Mouse (Mus musculus) heart, embryonic 14.5 days (tissue): Measurements from ENCODE around the gene Fbxo17. TPM values are rescaled to one million over a fixed set of nuclear protein-coding genes. Genes with fewer than 3 reads are reported as not detected.
"Not testable (repeated sequence)": the region's sequence is repeated elsewhere in the genome, so short reads cannot be mapped to it uniquely, and the experiment has no call there.

ENCODE experiments used
- ATAC-seq: fragments of 200-750 bp; cut with Nextera tagmentation; 2 replicates; pipeline ENCODE4 v1.8.0; 2017; ENCODE audit warnings: low read depth, moderate TSS enrichment; ENCODE audit not compliant: insufficient number of reproducible peaks, insufficient read depth, low FRiP score
- H3K27ac ChIP-seq, 2 experiments: fragments of 200-500 bp in 1 of 2; fragments of 300-500 bp in 1 of 2; sonication (generic) in 1 of 2; replicated peaks in 1 of 2; 2 replicates each; pipeline ENCODE4 v1.5.1; 2012 to 2014; ENCODE audit warnings: low read depth in 2 of 2, low read length in 2 of 2, control low read depth in 1 of 2, mild to moderate bottlenecking in 1 of 2, mixed read lengths in 1 of 2; ENCODE audit not compliant: control insufficient read depth in 1 of 2, insufficient read depth in 1 of 2
- H3K27me3 ChIP-seq: fragments of 300-500 bp; sonication (generic); 2 replicates; pipeline ENCODE4 v1.6.1; 2014; ENCODE audit warnings: mild to moderate bottlenecking, low read length, control low read depth; ENCODE audit not compliant: control insufficient read depth, insufficient read depth
- H3K36me3 ChIP-seq: fragments of 300-500 bp; sonication (generic); 2 replicates; pipeline ENCODE4 v1.6.1; 2014; ENCODE audit warnings: mild to moderate bottlenecking, control low read depth, low read length, mixed read lengths; ENCODE audit not compliant: control insufficient read depth, insufficient read depth
- H3K4me1 ChIP-seq, 2 experiments: fragments of 200-500 bp in 1 of 2; fragments of 300-500 bp in 1 of 2; sonication (generic) in 1 of 2; 2 replicates each; pipeline ENCODE4 v1.6.1; 2012 to 2014; ENCODE audit warnings: low read length in 2 of 2, control low read depth in 1 of 2, mixed read lengths in 1 of 2; ENCODE audit not compliant: control insufficient read depth in 2 of 2, insufficient read depth in 2 of 2
- H3K4me2 ChIP-seq: fragments of 300-500 bp; sonication (generic); 2 replicates; pipeline ENCODE4 v1.6.1; 2014; ENCODE audit warnings: mild to moderate bottlenecking, low read length
- H3K4me3 ChIP-seq, 2 experiments: fragments of 200-500 bp in 1 of 2; fragments of 300-500 bp in 1 of 2; sonication (generic) in 1 of 2; 2 replicates each; pipeline ENCODE4 v1.5.1; 2012 to 2014; ENCODE audit warnings: low read length in 2 of 2, mild to moderate bottlenecking in 2 of 2, control low read depth in 1 of 2, low read depth in 1 of 2, moderate library complexity in 1 of 2; ENCODE audit not compliant: control insufficient read depth in 1 of 2, insufficient read depth in 1 of 2
- H3K9ac ChIP-seq: fragments of 300-500 bp; sonication (generic); 2 replicates; pipeline ENCODE4 v1.6.1; 2014; ENCODE audit warnings: mild to moderate bottlenecking, low read length
- H3K9me3 ChIP-seq: fragments of 300-500 bp; sonication (generic); 2 replicates; pipeline ENCODE4 v1.6.1; 2016; ENCODE audit warnings: low read length, control low read depth; ENCODE audit not compliant: control insufficient read depth
- WGBS: fragments of 180-500 bp; shearing (Covaris S2); extraction: QIAGEN DNeasy Blood & Tissue Kit; methylation state at CpG from one replicate; pipeline ENCODE4 v1.1.7; 2014; 5-methylcytosine and 5-hydroxymethylcytosine counted together
- polyA plus RNA-seq: library from polyadenylated mRNA; unstranded; fragments of >200 nt; fragmentation: Nextera tagmentation; extraction: Ambion mirVana; gene quantifications from 2 replicates; pipeline ENCODE4 v1.2.1, GENCODE M21; 2014

Fbxo17 gene
- 8.0 and 8.6 TPM in 2 replicates for polyA plus RNA-seq

- peak; percentile 62; the same call in 1 of the 2 replicates for ATAC-seq
- Histone ChIP-seq H3K4me3 (peak within 1 kb of the TSS; percentile 63 to 64), H3K27me3 (no peaks in the 10 kb centered on the region), H3K9ac (peak within 1 kb of the TSS; percentile 82), H3K4me2 (peak within 1 kb of the TSS; percentile 86), H3K4me1 (peaks cover 16 to 24% of the 10 kb centered on the region in 2 experiments), H3K9me3 (no peaks in the 10 kb centered on the region), H3K36me3 (no peaks in the 10 kb centered on the region), H3K27ac (peak within 1 kb of the TSS in 1 of 2 experiments; percentile 39; a peak in 2 of 4 replicates)
- WGBS: 2% methylated on average over 36 of the region's 36 CpGs
Observed at GRCm38 (mm10) chr7:28716590-28717281, at the start of gene Fbxo17. Fbxo17 (plus strand) TSS chr7:28716804.

GRCm38 (mm10) chr7:28671172-28671571 lies 45.4 kb upstream of the Fbxo17 start:
- H3K9ac ChIP-seq: no peak overlapping the region
- H3K4me3 ChIP-seq: no peak overlapping the region
- H3K27ac ChIP-seq: no peak overlapping the region
- H3K4me2 ChIP-seq: no peak overlapping the region
- H3K9me3 ChIP-seq: no peaks in the 10 kb centered on the region
- H3K27me3 ChIP-seq: no peaks in the 10 kb centered on the region
- 59% methylated on average over 4 of the region's 4 CpGs for WGBS
- no peaks in the 10 kb centered on the region for H3K4me1 ChIP-seq
- H3K36me3 ChIP-seq: no peaks in the 10 kb centered on the region
- no peak for ATAC-seq

GRCm38 (mm10) chr7:28672276-28672675 lies 44.3 kb upstream of the Fbxo17 start:
- H3K4me2 ChIP-seq: no peak overlapping the region
- no peaks in the 10 kb centered on the region for H3K9me3 ChIP-seq
- H3K27ac ChIP-seq: no peak overlapping the region
- no peaks in the 10 kb centered on the region for H3K27me3 ChIP-seq
- H3K9ac ChIP-seq: no peak overlapping the region
- H3K36me3 ChIP-seq: no peaks in the 10 kb centered on the region
- no peak for ATAC-seq
- H3K4me1 ChIP-seq: no peaks in the 10 kb centered on the region
- 86% methylated on average over 5 of the region's 5 CpGs for WGBS
- H3K4me3 ChIP-seq: no peak overlapping the region

GRCm38 (mm10) chr7:28672786-28673185 lies 43.8 kb upstream of the Fbxo17 start:
- 45% methylated on average over 5 of the region's 5 CpGs for WGBS
- not testable (repeated sequence) for ATAC-seq, H3K27ac ChIP-seq

GRCm38 (mm10) chr7:28674994-28675393 lies 41.6 kb upstream of the Fbxo17 start:
- no peaks in the 10 kb centered on the region for H3K9me3 ChIP-seq
- WGBS: 64% methylated on average over 9 of the region's 9 CpGs
- H3K27me3 ChIP-seq: no peaks in the 10 kb centered on the region
- ATAC-seq: no peak
- no peak overlapping the region for H3K27ac ChIP-seq
- no peak overlapping the region for H3K4me3 ChIP-seq
- H3K9ac ChIP-seq: no peak overlapping the region
- peaks cover 5 to 7% of the 10 kb centered on the region in 2 experiments; a peak in 3 of 4 replicates for H3K4me1 ChIP-seq
- no peaks in the 10 kb centered on the region for H3K36me3 ChIP-seq
- no peak overlapping the region for H3K4me2 ChIP-seq

More at GRCm38 (mm10) chr7:28672786-28673185, 43.8 kb upstream of the Fbxo17 start:
- not testable (repeated sequence) for H3K4me3 ChIP-seq, H3K9me3 ChIP-seq, H3K9ac ChIP-seq, H3K36me3 ChIP-seq, H3K4me1 ChIP-seq, H3K27me3 ChIP-seq, H3K4me2 ChIP-seq

GRCm38 (mm10) chr7:28675746-28676145 lies 40.9 kb upstream of the Fbxo17 start:
- 42% methylated on average over 11 of the region's 11 CpGs for WGBS
- Histone ChIP-seq H3K36me3 (no peaks in the 10 kb centered on the region), H3K9ac (no peak overlapping the region), H3K4me3 (no peak overlapping the region), H3K27ac (no peak overlapping the region), H3K4me1 (peaks cover 5 to 7% of the 10 kb centered on the region in 2 experiments; a peak in 3 of 4 replicates), H3K27me3 (no peaks in the 10 kb centered on the region), H3K4me2 (no peak overlapping the region), H3K9me3 (no peaks in the 10 kb centered on the region)
- no peak for ATAC-seq

GRCm38 (mm10) chr7:28676811-28677541 lies 39.6 kb upstream of the Fbxo17 start:
- H3K9ac ChIP-seq: no peak overlapping the region
- 77% methylated on average over 13 of the region's 13 CpGs for WGBS
- H3K4me1 ChIP-seq: peaks cover 5 to 7% of the 10 kb centered on the region in 2 experiments; a peak in 3 of 4 replicates
- no peaks in the 10 kb centered on the region for H3K9me3 ChIP-seq
- no peak for ATAC-seq
- H3K27me3 ChIP-seq: no peaks in the 10 kb centered on the region
- H3K36me3 ChIP-seq: no peaks in the 10 kb centered on the region
- H3K4me2 ChIP-seq: no peak overlapping the region
- no peak overlapping the region for H3K27ac ChIP-seq
- no peak overlapping the region for H3K4me3 ChIP-seq
